Mouse (Mus musculus) brain, embryonic 14.5 days (tissue): ENCODE data around the gene Snca.

ENCODE experiments used
- CTCF ChIP-seq: fragments of 200-500 bp; IDR thresholded peaks from 2 replicates; pipeline ENCODE4 v1.5.1; 2012; ENCODE audit warnings: inconsistent platforms, mild to moderate bottlenecking, moderate library complexity, borderline replicate concordance; ENCODE audit not compliant: insufficient read depth, insufficient read length; ENCODE audit errors: extremely low read depth
- POLR2A ChIP-seq: fragments of 200-500 bp; IDR thresholded peaks from 2 replicates; pipeline ENCODE4 v1.6.1; 2012; ENCODE audit warnings: mild to moderate bottlenecking, inconsistent platforms, borderline replicate concordance; ENCODE audit not compliant: poor library complexity, insufficient read depth, insufficient read length, severe bottlenecking; ENCODE audit errors: extremely low read depth

DNA sequence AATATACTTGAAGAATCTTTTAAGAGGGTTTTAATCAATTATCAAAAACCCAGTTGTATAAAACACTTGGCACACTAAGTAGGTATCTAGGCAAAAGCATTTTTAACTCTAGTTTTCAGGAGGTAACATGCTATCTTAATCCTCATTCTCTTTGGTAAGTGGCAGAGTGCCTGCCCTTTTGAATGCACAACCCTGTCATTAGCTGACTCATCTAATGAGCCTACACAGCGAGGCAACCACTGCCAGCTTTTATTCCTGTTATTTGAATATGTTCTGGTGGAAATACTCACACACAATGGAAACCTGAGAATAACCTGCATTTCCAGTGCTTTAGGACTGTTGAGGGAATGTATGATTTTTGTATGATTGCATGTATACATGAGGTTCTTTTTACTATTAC, 89.9 kb downstream of the Snca start:
- TF ChIP-seq POLR2A (no peak), CTCF (no peak)
